Mouse (Mus musculus): ENCODE results near the gene Frem1.

The Frem1 gene

DNA sequence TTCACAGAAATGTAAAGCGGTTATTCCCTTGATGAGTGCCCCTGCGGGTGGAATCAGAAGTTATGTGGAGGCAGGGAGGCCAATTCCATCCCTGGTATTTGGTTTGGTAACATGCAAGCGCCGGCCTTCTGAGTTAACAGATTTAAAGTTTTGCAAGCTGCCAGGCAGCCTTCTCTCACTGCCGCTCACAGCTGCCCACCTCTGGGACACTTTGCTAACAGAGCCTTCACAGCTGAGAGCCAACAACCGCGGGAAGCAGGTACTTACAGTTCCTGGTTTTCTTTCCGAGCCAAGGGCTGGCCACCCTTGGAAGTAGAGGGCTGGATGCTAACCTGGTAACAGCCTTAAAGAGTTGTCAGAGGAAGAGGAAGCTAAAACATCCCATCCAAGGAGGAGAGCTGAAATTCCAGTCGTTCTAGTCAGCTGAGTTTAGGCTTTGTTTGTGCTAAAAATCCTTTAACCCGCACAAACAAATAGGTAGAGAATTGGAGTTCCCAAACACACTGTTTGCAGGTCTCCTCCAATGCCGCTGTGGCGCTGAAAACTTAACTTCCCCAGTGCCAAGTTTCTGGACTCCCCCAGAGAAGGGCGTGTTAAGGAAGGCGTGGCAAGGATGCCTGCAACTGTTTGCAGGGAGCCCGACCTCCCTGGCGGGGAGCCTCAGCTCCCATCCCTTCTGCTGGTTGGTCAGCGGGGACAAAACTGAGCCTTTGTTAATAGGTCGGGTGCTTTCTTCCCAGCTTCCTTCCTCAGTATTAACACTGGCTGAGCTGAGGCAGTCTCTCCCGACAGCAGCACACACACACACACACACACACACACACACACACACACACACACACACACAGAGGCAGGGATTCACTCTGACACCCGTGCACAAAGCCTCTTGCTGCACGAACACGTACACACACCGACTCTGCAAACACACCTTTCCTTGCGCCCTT lies at the start of gene Frem1:
TSS of gene Frem1 (minus strand) at position 706 of the 944 bp plus-strand sequence.
- DNase-seq (ENCODE audit: low spot score in 2 of 2) = no peak

DNA sequence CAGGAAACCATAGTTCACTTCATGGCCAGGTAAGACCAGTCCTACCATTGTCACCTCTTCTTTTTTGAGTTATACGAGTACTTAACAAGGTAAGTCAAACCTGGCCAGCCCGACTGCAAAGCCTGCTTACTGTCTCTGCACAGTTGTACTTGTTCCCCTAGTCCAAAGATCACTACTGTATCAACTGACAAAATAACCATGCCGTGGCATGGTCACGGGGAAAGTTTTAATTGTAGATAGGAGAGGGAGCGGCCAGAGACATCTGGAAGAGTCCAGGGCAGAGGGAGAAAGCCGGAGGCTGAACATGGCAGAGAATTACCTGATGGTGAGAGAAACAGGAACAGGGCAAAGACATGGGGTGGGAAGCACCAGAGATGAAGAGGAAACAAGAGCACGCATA lies 46.9 kb upstream of the Frem1 start:
- DNase-seq (ENCODE audit: low spot score in 2 of 2) = no peak

DNA sequence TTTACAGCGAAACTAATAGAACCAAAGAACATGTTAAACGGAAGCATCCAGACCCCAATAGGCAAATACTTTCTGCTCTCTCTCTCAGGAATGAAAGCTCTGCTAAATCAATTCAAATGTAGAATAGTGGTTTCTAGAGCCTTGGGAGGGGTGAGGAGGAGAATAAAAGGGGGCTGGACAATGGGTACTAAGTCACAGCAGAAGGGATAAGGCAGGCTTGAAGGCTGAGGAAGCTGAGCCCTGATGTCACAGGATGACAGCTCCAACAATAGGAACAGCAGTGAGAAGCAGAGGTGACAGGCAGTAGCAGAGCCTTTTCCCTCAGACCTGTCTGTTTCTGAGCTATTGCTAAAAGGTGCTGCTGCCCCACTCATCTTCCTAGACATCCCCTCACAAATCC lies 41.8 kb upstream of the Frem1 start:
- DNase-seq (ENCODE audit: low spot score in 2 of 2) = no peak

GRCm38 (mm10) chr4:83090691-83091448 lies 38.7 kb upstream of the Frem1 start:
- DNase-seq (ENCODE audit: low spot score in 2 of 2) = no peak

DNA sequence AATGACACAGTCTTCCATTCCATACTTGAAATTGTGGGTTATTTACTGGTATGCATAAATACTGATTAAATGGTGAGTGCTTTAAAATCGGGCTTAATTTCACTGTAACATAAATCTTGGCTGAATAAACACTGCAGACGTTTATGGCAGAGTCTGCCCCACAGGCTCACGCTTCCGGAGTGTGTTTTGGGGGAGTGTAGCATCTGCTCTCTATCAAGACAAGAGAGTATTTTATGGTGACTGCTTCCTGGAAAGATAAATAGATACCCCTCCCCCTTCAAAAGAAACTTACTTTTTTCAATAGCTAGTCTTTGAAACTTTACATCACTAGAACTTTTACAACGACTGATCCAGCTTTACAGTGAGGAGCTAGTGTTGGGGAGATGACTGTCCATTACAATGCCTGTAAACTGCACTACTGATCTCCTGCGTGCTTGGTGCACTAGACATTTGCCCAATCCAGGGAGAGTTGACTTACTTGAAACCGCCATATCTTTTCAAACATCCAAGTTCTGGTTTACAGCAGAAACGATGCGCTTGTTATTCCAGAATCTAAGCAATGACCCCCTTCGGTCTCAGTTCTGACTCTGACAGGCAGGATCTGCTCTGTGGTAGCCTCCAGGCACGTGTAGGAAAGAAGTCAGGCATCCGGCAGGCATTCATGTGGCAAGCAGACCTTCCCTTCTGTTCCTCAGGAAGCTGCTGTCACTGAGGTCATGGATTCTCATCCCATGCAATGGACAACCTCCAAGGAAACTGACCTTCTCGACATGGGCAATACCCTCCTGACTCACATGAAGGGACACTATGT lies 28.4 kb upstream of the Frem1 start:
- no peak for DNase-seq (ENCODE audit: low spot score in 2 of 2)

GRCm38 (mm10) chr4:83064191-83064590 lies 12.1 kb upstream of the Frem1 start:
- no peak for DNase-seq (ENCODE audit: low spot score in 2 of 2)

- DNase-seq (ENCODE audit: low spot score in 2 of 2) = no peak
Observed at GRCm38 (mm10) chr4:83061564-83061963, 9.4 kb upstream of the Frem1 start.

- no peak for DNase-seq (ENCODE audit: low spot score in 2 of 2)
Observed at GRCm38 (mm10) chr4:83058617-83059016, 6.5 kb upstream of the Frem1 start.

- DNase-seq (ENCODE audit: low spot score in 2 of 2) = no peak
Observed at GRCm38 (mm10) chr4:83058182-83058581, 6.0 kb upstream of the Frem1 start.

DNA sequence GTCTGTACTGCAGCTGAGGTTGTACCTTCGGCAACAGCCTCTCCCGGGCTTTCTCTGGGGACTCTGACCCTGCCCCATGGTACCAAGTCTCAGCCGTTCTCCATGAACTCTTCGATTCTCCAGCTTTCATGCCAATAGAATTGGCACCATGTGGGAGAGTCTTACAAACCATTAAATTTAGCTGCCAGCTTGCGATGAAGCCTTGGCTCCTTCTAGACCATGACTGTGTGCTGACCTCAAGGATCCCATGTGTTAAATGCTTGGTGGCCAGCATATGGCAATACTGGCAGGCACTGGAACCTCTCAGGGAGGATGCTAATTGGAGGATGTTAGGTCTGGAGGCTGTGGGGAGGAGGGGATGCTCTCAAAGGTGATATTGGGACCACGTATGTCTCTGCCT lies 4.4 kb upstream of the Frem1 start:
- DNase-seq (ENCODE audit: low spot score in 2 of 2) = no peak

- no peak for DNase-seq (ENCODE audit: low spot score in 2 of 2)
Observed at GRCm38 (mm10) chr4:83055444-83055843, 3.3 kb upstream of the Frem1 start.

DNA sequence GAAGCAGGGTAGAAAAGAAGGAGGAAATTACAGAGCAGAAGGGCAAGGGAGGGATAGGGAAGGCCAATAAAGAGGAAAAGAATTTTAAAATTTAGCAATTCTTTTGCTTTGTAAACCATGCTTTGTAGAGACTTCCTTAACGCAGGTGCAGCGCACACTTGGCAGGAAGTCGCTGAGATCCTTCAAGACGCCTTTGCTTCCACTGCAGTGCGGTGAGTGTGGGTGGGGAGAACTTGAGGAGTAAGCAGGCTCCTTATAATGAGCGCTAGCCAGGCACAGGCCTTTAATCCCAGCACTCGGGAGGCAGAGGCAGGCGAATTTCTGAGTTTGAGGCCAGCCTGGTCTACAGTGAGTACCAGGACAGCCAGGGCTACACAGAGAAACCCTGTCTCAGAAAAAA lies 1.1 kb upstream of the Frem1 start:
- DNase-seq (ENCODE audit: low spot score in 2 of 2) = no peak

DNA sequence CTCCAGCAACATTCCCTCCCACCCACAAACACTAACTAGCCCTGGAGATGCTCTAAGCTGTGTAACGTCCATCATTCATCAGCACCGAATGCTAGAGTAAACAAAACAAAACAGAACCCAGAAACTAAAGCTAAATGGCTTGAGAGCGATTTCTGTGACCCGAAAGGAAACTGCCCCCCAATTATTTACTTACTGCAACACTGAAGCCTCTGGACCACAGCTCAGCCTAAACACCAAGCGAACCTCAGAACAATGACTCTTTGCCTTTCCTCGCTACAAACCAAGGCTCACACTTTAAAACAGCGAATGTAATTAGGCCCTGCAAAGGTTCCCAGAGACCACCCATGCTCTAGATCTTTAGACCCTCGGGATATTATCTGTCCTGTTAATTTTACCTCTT lies 963 bp downstream of the Frem1 start:
- no peak for DNase-seq (ENCODE audit: low spot score in 2 of 2)

GRCm38 (mm10) chr4:83050151-83050796 lies 1.9 kb downstream of the Frem1 start:
- DNase-seq (ENCODE audit: low spot score in 2 of 2) = no peak

- no peak for DNase-seq (ENCODE audit: low spot score in 2 of 2)
Observed at GRCm38 (mm10) chr4:83049288-83049687, 2.9 kb downstream of the Frem1 start.

DNA sequence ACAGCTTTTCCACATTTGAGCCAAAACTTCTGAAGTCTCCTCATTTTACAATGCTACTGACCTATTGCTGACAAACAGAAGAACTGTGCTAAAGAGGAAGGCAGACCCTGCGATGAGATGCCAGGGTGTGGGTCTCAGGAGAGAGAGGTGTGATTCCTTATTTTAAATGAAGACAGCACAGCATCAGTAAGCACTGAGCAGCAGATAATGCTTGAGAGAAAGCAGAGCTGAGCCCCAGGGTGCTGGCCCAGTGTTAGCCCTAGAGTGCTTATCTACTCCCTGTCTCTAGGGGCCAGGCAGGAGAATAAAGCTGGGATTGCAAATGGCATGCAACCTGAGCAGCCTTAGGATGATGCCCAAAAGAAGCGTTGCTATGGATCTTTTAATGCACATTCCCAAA lies 3.6 kb downstream of the Frem1 start:
- DNase-seq (ENCODE audit: low spot score in 2 of 2) = no peak

DNA sequence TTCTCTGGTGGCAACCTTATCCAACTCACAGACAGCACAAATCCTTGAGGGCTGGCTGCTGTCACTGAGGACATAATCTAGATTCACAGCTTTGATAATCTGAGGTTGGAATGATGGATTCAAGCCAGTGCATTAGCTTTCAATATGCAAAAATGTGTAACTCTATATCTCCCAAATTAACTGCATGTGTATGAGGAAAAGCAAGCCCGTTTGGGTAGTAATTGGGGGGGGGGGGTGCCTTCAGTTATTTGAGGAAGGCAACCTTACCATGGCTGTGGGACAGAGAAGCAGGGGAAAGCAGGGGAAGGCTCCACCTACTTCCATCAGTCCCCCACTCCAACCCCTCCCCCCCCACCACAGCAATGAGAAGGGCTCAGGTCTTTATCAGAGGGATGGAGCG lies 5.3 kb downstream of the Frem1 start:
- no peak for DNase-seq (ENCODE audit: low spot score in 2 of 2)

GRCm38 (mm10) chr4:83046069-83046468 lies 6.1 kb downstream of the Frem1 start:
- no peak for DNase-seq (ENCODE audit: low spot score in 2 of 2)

DNA sequence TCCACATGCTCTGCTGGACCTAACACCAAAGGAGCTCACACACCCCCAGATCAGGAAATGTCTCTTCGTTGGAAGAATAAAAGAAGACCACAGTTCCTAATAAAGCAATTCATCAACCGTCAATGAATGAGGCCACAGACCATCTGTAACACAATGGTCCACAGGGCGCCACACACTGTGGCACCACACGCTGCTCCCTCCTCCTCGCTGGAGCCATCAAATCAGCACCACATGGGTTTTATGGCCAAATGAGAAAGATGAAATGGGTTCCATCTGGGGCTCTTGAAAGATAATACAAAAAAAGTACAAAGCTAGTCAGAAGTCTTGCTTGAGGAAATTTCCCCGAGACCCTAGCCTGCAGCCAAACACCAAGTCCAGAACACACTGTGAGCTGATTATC lies 6.9 kb downstream of the Frem1 start:
- DNase-seq (ENCODE audit: low spot score in 2 of 2) = no peak

- no peak for DNase-seq (ENCODE audit: low spot score in 2 of 2)
Observed at GRCm38 (mm10) chr4:83040780-83041179, 11.4 kb downstream of the Frem1 start.

DNA sequence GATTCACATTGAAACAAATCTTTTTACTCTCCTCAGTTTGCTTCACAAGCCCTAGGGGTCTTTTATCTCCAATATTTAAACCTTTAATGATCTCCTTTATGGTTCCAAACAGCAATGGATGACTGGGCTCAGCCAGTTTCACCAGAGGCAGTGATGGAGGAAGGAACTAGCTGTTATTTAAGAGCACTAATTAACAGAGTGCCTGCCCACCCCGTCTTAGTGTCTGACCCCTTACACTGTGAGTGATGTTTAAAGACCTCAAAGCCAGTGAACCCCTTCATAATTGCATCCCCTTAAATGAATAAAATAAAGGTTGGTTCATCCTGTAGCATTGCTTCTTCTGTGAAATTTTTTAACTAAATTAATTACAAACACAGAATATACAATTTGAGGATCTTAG lies 19.4 kb downstream of the Frem1 start:
- no peak for DNase-seq (ENCODE audit: low spot score in 2 of 2)

GRCm38 (mm10) chr4:83031591-83031990 lies 20.5 kb downstream of the Frem1 start:
- no peak for DNase-seq (ENCODE audit: low spot score in 2 of 2)

All from natural killer cell, adult 2 months (primary cell).